Mouse (Mus musculus) embryonic fibroblast, embryonic 13.5 days (primary cell): ENCODE results near the gene Anapc2. TPM values are rescaled to one million over a fixed set of nuclear protein-coding genes. Genes with fewer than 3 reads are reported as not detected.

Source experiments
- H3K27ac ChIP-seq: 2 replicates; pipeline ENCODE4 v1.5.1; 2012; ENCODE audit warnings: low read length, control low read depth, inconsistent platforms; ENCODE audit not compliant: insufficient read depth
- H3K4me1 ChIP-seq: 2 replicates; pipeline ENCODE4 v1.6.1; 2011; ENCODE audit warnings: low read length; ENCODE audit not compliant: control insufficient read depth, insufficient read depth
- H3K4me3 ChIP-seq: 2 replicates; pipeline ENCODE4 v1.5.1; 2011; ENCODE audit warnings: mild to moderate bottlenecking, control low read depth, low read length; ENCODE audit not compliant: insufficient read depth
- CTCF ChIP-seq: IDR thresholded peaks from 2 replicates; pipeline ENCODE4 v1.5.1; 2011; ENCODE audit warnings: mild to moderate bottlenecking, control low read depth, low read length, moderate library complexity, borderline replicate concordance; ENCODE audit not compliant: insufficient read depth
- POLR2A ChIP-seq: IDR thresholded peaks from 2 replicates; pipeline ENCODE4 v1.6.1; 2011; ENCODE audit warnings: low read depth, mild to moderate bottlenecking, control low read depth, low read length, moderate library complexity
- polyA plus RNA-seq: library from polyadenylated mRNA; stranded (reverse); fragments of >200 nt; gene quantifications from 2 replicates; pipeline ENCODE4 v1.2.4, GENCODE M21; 2011; ENCODE audit warnings: low read depth; ENCODE audit not compliant: missing spikeins, insufficient read length

Anapc2 gene
- polyA plus RNA-seq = 93.8 and 95.3 TPM in 2 replicates

- Histone ChIP-seq H3K4me1 (0 out of 2 replicates have a peak, but pooled peaks cover 8% of the 10 kb centered on the region), H3K4me3 (peak within 1 kb of the TSS; percentile 92), H3K27ac (no peak within 1 kb of the TSS; the same call in 1 of the 2 replicates)
- TF ChIP-seq POLR2A (peak; percentile 93), CTCF (peak; percentile 24; the same call in 1 of the 2 replicates)
Observed at GRCm38 (mm10) chr2:25271827-25272511, at the start of gene Anapc2, which contains the start of gene Ssna1. Anapc2 (plus strand) TSS chr2:25272478. Ssna1 (minus strand) TSS chr2:25272438.

GRCm38 (mm10) chr2:25223681-25224491 is 48.4 kb upstream of the Anapc2 start:
- TF ChIP-seq CTCF = no peak
- TF ChIP-seq POLR2A = no peak
- H3K27ac ChIP-seq = peak overlapping the region; percentile 73
- peak overlapping the region; percentile 94 for H3K4me3 ChIP-seq
- peaks cover 3% of the 10 kb centered on the region; the same call in 1 of the 2 replicates for H3K4me1 ChIP-seq

DNA sequence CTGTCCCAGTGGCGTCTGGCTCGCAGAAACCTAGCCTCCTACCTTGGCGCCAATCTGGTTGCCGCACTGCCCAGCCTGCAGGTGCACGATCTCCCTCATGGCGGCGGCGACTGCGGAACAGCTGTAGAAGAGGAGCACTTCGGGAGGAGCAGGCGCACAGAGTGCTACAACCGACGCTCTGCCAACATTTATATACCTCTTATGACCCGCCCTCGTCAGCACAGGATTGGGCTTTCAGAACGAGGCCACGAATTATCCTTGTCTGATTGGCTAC is 47.8 kb upstream of the Anapc2 start, which contains the start of gene Tubb4b:
Gene Tubb4b (minus strand): TSS at position 211 of the 274 bp plus-strand sequence.
- Histone ChIP-seq H3K4me1 (peaks cover 3% of the 10 kb centered on the region; the same call in 1 of the 2 replicates), H3K27ac (peak within 1 kb of the TSS; percentile 98), H3K4me3 (peak within 1 kb of the TSS; percentile 94)
- TF ChIP-seq CTCF = no peak
- peak; percentile 100 for TF ChIP-seq POLR2A

DNA sequence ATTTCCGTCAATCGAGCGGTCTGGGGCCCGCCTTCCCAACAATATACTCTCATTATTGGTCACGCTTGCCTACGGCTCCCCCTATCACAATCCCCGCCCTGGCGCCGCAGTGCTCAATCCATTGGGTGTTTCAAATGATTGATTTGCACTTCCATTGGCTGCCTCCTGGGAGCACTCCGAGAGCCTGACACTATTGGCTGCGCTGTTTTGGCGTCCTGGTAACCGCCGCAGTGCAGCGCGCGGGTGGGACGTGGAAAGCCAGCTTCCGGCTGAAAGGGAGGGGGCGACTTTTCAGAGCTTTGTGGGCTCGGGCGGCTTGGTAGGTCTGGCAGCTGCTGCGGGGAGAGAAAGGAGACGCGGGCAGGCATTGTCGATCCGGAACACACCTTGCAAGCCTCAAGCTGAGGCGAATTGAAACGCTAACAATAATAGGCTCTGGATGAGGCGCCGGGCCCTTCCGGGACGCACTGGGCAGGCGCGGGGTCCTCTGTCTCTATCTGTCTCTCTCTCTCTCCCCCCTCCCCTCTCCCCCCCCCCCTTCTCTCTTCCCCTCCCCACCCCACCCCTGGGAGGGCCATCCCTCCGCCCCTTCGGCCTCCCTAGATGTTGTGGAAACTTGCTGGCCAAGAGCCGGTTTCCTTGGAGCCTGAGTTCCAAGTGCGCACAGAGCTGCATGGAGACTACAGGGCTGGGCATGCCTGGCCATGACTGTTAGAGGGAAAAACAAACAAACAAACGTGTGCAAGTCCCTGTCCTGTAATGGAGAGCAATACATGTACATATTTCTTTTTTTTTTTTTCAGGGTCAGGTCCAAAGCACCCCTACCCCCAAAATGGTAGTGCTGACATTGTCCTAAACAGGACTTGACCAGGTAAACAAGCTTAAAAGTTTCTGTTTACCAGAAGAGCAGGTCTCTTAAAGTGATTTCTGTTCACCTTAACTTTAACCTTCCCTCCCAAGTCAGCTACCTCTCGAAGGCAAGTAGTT is 47.2 kb upstream of the Anapc2 start:
- peak overlapping the region; percentile 54 for H3K4me3 ChIP-seq
- H3K27ac ChIP-seq = peak overlapping the region; percentile 98
- TF ChIP-seq CTCF = no peak
- TF ChIP-seq POLR2A = peak; percentile 66
- H3K4me1 ChIP-seq = peaks cover 3% of the 10 kb centered on the region; the same call in 1 of the 2 replicates

DNA sequence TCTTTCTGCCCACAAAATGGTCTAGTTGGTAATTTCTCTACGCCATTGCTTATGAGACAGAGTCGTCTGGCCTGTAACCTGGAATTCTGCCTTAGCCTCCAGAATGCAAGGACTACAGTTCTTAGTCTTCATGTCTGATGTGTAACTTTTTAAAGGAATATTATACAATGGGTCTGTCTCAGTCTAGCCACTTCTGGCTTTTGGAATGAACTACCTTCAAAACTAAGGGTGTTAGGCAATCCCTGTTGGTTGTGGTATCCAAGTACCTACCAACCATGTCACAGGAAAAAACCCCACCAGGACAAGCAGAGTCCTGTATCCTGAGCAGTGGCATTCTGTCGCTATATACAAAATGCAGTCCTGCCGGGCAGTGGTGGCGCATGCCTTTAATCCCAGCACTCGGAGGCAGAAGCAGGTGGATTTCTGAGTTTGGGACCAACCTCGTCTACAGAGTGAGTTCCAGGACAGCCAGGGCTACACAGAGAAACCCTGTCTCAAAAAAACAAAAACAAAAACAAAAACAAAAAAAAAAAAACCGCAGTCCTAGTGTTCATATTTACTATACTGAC is 46.4 kb upstream of the Anapc2 start:
- H3K4me3 ChIP-seq = no peak overlapping the region; the same call in 1 of the 2 replicates
- peak overlapping the region; percentile 98 for H3K27ac ChIP-seq
- TF ChIP-seq CTCF (no peak), POLR2A (0 out of 2 replicates have a peak, but pooled peaks have one; percentile 17)
- H3K4me1 ChIP-seq = peaks cover 3% of the 10 kb centered on the region; the same call in 1 of the 2 replicates

- Histone ChIP-seq H3K4me1 (peaks cover 3% of the 10 kb centered on the region; the same call in 1 of the 2 replicates), H3K4me3 (no peak overlapping the region), H3K27ac (no peak overlapping the region)
- TF ChIP-seq CTCF = no peak
- no peak for TF ChIP-seq POLR2A
Observed at GRCm38 (mm10) chr2:25226864-25227263, 45.4 kb upstream of the Anapc2 start.

DNA sequence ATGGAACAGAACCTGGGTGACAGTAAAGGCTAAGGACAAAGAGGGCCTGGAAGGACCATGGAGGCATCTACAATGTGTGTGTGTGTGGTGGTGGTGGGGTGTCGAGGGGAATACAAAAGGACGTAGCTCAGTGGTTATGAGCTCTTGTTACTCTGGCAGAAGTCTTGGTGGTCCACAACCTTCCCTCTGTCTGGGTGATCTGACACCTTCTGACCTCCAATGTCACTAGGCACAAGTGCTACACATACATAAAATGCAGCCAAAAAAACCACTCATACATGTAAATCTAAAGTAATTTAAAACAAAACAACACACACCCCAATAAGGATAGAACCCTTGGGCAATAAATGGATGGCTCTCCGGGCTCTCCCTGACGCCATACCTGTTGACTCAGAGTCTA is 44.9 kb upstream of the Anapc2 start:
- H3K27ac ChIP-seq = no peak overlapping the region
- no peak for TF ChIP-seq CTCF
- no peak for TF ChIP-seq POLR2A
- peaks cover 3% of the 10 kb centered on the region; the same call in 1 of the 2 replicates for H3K4me1 ChIP-seq
- no peak overlapping the region for H3K4me3 ChIP-seq

- Histone ChIP-seq H3K4me3 (no peak overlapping the region), H3K27ac (no peak overlapping the region), H3K4me1 (peaks cover 3% of the 10 kb centered on the region; the same call in 1 of the 2 replicates)
- peak; percentile 90 for TF ChIP-seq CTCF
- no peak for TF ChIP-seq POLR2A
Observed at GRCm38 (mm10) chr2:25228431-25228889, 43.8 kb upstream of the Anapc2 start.
